Mouse (Mus musculus) frontal cortex, postnatal 14 days (tissue): Measurements from ENCODE around the gene Ankrd44.

Source experiments
- DNase-seq, 2 experiments: peaks; one replicate each; pipeline ENCODE4 v3.0.0; 2022; ENCODE audit warnings: low spot score in 2 of 2

The Ankrd44 gene

DNA sequence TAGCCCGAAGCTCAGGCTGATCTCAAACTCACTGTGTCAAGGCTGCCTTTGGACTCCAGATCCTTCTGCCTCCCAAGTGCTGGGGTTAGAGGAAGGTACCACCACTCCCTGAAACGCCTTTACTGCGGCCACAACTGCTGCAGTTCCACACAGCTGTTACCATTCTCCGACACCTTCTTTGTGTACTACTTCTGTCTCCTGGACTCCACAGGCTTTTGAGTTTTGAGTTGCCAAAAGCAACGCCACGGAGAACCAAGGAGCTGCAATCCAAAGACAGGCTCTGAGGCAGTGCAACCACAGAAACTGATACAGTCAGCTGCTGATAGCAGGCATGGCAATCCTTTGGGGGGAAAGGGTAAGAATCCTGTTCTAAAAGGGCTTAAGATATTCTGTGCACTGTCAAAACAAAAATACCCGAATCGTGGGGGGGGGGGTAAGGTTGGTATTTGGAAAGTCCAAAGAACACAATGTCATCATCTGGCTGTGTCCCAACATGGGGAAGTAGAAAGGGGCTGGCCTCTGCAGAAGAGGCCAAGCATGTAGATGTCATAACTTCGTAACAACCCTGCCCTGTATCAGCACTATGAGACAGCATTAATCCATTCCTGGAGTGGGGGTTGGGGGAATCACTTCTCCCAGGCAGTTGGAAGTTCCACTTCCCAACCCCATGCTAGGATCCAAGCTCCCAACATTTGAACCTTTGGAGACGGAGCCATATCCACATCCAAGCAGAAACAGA is 116.2 kb downstream of the Ankrd44 start:
- no peak for DNase-seq

- no peak for DNase-seq
Observed at GRCm38 (mm10) chr1:54809098-54809490, 117.1 kb downstream of the Ankrd44 start.

DNA sequence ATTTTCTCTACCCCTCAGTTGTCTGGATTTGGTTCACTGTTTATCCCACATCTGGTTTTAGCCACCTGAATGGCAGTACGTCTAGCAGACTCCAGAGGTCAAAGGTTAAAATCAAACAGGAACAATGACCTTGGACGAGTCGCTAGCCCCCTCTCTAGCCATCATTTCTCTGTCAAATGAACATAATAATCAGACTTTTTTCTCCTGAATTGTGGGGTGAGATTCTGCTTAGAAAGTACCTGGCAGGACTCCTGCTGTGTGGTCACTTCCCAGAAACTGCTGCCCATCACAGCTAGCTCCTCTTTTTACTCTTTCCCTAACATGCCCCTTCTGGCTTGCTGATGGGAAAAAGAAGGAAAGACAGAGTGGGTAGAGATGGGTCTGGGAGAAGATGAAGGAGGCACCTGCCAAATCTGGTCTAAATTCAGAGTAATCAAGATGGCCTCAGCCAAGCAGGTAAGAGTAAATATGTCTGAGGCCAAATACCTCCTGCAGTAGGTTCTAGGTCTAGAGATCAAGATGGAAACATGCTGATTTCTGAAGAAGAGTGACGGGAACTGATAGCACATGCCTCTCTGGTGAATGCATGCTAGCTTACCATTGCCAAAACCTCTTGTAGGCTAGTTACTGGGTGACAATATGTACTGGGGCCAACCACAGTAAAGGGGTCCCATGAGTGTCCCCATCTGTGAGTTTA is 117.6 kb downstream of the Ankrd44 start:
- no peak for DNase-seq

- DNase-seq: no peak
Observed at GRCm38 (mm10) chr1:54807832-54808231, 118.4 kb downstream of the Ankrd44 start.

DNA sequence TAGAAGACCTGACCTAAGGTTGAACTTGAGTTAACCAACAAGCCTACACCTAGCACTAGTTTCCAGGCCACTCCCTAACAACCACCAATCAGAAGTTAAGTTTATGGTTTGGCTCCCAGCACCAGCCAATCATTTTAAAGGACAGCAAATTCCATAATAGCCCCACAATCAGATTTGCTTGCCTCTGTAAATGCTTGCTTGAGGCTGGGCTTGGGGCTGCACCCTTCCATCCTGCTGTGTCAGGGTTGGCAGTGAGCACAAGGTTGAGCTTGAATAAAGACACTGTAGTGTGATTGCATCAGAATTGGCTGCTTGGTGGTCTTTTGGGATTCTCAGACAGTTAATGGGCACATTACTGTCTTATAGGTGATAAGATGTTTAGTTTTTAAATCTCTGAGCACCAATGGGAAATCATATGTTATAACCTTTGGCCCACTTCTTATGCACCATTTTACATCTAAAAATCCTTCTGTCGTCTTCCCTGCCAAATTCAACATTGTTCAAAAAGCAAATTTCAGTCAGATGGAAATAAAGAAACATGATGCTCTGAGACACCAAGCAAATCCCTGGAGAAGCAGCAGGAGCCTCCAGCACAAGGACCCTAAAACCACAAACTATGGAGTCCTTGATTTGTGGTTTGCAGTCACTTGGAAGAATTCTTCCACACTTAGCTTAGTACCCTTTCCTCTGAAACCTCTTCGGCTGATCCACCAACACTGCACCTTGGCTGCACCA is 119.9 kb downstream of the Ankrd44 start:
- no peak for DNase-seq

- no peak for DNase-seq
Observed at GRCm38 (mm10) chr1:54804406-54804805, 121.8 kb downstream of the Ankrd44 start.

- DNase-seq: no peak
Observed at GRCm38 (mm10) chr1:54802703-54803102, 123.5 kb downstream of the Ankrd44 start.

- DNase-seq: no peak
Observed at GRCm38 (mm10) chr1:54801256-54801655, 124.9 kb downstream of the Ankrd44 start.

- no peak for DNase-seq
Observed at GRCm38 (mm10) chr1:54799421-54799820, 126.8 kb downstream of the Ankrd44 start.

DNA sequence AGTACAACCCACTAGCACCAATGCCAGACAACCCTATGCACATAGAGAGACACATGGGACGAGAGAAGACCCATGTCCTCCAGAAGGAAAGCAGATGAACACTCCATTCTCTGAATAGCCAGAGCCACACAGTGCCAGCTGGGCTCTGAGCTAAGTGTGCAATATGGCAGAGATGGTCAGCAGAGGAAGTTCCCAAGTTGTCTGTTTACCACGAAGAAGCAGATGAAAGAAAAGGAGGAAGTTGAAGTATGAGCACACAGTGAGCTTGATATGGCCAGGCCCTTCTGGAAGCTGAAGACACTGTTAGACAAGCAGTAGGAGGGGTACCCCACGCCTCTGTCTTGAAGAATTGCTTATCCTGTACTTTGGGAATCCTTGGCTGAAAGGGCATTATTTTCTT is 127.8 kb downstream of the Ankrd44 start:
- no peak for DNase-seq

DNA sequence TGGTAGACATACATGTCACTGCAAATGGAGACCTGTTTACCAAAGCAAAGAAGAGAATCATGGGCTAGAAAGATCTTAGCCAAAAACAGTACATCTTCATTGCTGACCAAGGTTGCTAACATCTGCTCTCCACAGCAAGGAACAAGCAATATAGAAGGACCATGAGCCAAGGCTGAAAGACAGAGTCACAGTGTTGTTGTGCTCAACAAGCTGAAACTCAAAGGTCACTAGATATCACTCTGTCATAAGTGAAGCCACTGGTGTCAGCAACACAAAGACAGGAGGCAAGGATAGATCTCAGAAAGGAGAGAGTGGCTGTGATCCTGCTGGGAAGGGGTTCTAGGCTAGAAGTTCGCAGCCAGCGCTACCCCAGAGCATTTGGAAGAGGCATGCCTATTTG is 131.5 kb downstream of the Ankrd44 start:
- DNase-seq: no peak

GRCm38 (mm10) chr1:54791406-54791805 is 134.8 kb downstream of the Ankrd44 start:
- no peak for DNase-seq

DNA sequence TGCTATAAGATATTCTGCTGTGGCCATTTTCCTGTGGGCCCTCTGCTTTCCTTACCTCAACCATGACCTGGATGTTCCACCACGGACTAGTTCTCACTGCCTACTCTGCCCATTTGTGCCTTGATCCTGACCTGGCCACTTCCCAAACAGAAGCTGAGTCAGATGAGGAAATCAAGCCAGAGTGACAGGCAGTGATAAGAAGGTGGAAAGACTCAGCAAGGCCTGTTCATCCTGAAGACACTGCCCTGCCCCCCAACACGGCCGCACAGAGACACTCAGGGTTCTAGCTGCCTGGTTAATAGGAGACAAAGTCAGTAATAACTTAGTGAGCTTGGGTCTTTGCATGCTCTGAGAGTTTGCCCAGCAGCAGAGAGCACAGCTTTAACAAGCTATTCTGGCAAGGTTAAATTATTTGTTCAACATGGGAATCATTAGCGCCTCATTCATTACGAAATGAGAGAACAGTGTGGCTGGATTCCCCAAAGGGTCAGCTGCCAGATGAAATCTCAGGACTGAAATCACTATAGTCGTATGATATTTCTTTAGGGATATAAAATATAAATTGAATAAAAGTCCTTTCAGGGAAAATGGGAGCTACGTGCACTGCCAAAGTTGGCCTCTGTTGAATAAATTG is 136.7 kb downstream of the Ankrd44 start:
- DNase-seq: no peak

DNA sequence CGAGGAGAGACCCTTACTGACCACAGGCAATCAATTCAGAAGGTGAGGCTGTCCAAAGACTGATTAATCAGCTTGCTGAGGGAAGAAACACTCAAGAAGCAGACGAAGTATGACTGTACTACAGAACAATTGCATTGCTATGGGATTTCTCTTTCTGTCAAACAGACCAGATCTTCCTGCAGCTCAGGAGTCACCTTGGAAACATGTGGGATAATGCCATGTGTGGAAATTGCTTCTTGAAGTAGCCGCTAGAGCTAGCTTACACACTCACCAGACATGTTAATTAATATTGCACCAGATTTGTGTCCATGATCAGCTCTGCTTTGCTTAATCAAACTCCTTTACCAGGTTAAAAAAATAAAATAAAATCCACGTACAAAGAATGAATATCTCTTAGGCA is 137.8 kb downstream of the Ankrd44 start:
- no peak for DNase-seq

- DNase-seq: no peak
Observed at GRCm38 (mm10) chr1:54778151-54778550, 148.0 kb downstream of the Ankrd44 start.

- DNase-seq: no peak
Observed at GRCm38 (mm10) chr1:54777104-54777503, 149.1 kb downstream of the Ankrd44 start.

DNA sequence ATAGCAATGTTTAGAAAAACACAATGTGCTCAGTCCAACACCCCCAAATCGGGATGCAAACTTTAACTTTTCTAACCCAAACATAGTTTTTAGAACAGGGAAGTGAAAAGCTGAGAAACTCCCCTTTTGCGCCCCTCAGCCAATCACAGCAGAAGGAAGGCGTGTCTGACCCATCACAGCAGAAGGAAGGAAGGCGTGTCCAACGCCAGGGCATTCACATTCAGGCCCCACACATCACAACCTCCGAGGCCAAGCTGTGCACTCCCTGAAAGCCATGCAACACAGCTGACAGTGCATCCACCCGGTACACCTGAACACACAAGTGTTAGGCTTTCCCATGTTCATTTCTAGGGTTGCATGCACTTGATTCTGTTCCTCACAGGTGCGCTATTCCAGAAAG is 150.1 kb downstream of the Ankrd44 start:
- no peak for DNase-seq

DNA sequence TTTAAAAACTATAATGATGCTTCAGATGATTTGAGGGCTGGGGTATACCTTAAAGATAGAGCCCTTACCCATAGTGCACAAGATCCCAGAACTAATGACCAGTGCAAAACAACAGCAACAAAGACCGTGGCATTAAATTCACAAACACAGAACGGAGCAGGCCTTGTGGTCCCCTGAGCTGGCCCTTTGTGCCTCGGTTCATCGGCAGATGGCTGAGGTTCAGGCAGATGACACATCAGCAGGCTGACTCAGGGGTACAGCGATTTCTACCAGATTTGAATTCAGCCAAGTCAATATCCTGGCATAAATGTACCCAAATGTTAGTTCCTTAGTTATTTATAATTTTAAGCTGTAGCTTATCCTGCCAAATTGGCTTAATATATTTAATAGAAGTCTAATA is 153.3 kb downstream of the Ankrd44 start:
- DNase-seq: no peak

DNA sequence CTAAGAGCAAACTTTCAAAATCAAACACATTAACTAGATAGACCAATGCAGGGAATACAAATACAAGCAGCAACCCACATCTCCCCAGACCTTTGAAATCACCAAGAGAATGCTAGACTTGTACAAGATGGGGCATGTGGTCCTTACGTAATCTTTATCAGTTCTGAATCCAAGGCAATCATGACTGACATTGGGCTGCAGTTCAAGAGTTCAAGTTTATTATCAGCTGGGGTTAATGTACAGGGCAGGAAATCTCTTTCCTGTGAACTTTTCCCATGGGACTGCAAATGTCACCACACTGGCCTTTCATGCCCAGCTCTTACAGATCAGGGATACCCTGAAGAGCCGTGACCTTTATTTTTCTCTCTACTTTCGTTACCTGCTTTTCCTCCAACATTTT is 154.7 kb downstream of the Ankrd44 start:
- no peak for DNase-seq

DNA sequence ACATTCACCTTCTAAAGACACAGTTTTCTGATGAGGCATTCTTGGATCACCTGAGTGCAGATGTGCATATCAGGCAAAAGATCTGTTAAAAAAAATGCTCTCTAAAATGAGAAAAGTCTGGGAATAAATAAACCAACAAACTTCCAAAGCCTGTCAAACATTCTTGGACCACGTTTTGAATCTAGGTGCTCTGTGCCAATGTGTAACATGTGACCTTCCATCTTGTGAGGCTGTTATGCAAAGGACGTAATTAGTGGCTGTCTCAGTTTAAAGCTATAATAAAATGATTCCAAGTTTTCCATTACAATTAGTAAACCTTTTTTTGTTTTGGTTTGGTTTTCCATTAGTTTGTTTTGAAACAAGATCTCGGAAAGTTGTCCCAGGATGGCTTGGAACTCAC is 159.0 kb downstream of the Ankrd44 start:
- DNase-seq: no peak

- DNase-seq: no peak
Observed at GRCm38 (mm10) chr1:54765632-54766238, 160.5 kb downstream of the Ankrd44 start.
